Mouse (Mus musculus) brain, embryonic 14.5 days (tissue): ENCODE measurements around the gene Tlk2. TPM values are rescaled to one million over a fixed set of nuclear protein-coding genes. Genes with fewer than 3 reads are reported as not detected.

Experiments
- DNase-seq: peaks from one replicate; pipeline ENCODE4 v3.0.0-alpha.2; 2011; ENCODE audit warnings: low read depth
- CTCF ChIP-seq: fragments of 200-500 bp; IDR thresholded peaks from 2 replicates; pipeline ENCODE4 v1.5.1; 2012; ENCODE audit warnings: inconsistent platforms, mild to moderate bottlenecking, moderate library complexity, borderline replicate concordance; ENCODE audit not compliant: insufficient read depth, insufficient read length; ENCODE audit errors: extremely low read depth
- POLR2A ChIP-seq: fragments of 200-500 bp; IDR thresholded peaks from 2 replicates; pipeline ENCODE4 v1.6.1; 2012; ENCODE audit warnings: mild to moderate bottlenecking, inconsistent platforms, borderline replicate concordance; ENCODE audit not compliant: poor library complexity, insufficient read depth, insufficient read length, severe bottlenecking; ENCODE audit errors: extremely low read depth
- polyA plus RNA-seq: library from polyadenylated mRNA; depleted of rRNA; stranded (reverse); fragments of >200 nt; gene quantifications from 2 replicates; pipeline ENCODE4 v1.2.3, GENCODE M21; 2012

Gene Tlk2
- polyA plus RNA-seq, 1 experiment, result 53.9 TPM

- no peak for TF ChIP-seq POLR2A
- no peak for TF ChIP-seq CTCF
- no peak for DNase-seq
Measured at GRCm38 (mm10) chr11:105246369-105246768, 67.8 kb downstream of the Tlk2 start.

DNA sequence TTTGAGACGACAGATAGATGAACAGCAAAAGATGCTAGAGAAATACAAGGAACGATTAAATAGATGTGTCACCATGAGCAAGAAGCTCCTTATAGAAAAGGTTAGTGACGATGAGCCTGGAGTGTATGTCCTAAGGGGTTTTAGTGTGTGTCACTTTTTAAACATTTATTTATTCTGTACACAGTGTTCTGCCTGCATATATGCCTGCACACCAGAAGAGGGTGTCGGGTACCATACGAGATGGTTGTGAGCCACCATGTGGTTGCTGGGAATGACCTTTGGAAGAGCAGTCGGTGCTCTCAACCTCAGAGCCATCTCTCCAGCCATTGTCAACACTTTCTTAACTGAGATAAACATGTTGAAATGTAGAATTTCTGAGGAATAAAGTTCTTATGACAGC is 68.2 kb downstream of the Tlk2 start:
- DNase-seq, result no peak

DNA sequence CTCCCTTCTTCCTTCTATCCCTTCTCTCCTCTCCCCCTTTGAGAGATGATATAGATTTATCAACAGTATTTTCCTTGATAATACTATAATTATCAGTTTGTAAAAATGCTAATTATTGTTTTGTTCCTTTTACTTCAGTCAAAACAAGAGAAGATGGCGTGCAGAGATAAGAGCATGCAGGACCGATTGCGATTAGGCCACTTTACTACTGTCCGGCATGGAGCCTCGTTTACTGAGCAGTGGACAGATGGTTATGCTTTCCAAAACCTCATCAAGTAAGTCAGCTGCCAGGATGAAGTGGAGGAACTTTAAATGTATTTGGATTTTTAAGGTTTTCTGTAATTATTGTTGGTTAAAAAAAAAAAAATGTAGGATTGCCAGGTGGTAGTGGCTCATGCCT is 68.7 kb downstream of the Tlk2 start:
- no peak for DNase-seq
- TF ChIP-seq POLR2A (no peak), CTCF (no peak)

More for the DNA sequence above, 68.2 kb downstream of the Tlk2 start:
- no peak for TF ChIP-seq POLR2A
- TF ChIP-seq CTCF, result no peak

DNA sequence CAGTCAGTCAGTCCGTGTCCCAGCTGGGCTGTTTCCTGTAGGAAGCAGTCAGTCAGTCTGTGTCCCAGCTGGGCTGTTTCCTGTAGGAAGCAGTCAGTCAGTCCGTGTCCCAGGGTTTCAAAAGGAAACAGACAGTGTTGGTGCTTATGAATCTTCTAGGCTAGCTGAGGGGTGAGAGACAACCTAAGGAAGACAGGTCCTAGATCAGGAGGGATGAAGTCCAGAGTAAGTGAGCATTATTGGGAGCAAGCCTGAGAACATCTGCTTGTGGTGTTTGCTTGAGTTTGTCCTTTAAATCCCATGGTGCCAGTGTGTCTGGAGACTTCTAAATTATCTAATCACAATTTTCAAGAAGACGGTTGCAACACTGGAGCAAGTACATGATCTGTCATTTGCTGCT is 81.1 kb downstream of the Tlk2 start:
- TF ChIP-seq CTCF (no peak), POLR2A (no peak)
- DNase-seq, result no peak

GRCm38 (mm10) chr11:105261116-105261515 is 82.5 kb downstream of the Tlk2 start:
- peak; percentile 18 for DNase-seq

DNA sequence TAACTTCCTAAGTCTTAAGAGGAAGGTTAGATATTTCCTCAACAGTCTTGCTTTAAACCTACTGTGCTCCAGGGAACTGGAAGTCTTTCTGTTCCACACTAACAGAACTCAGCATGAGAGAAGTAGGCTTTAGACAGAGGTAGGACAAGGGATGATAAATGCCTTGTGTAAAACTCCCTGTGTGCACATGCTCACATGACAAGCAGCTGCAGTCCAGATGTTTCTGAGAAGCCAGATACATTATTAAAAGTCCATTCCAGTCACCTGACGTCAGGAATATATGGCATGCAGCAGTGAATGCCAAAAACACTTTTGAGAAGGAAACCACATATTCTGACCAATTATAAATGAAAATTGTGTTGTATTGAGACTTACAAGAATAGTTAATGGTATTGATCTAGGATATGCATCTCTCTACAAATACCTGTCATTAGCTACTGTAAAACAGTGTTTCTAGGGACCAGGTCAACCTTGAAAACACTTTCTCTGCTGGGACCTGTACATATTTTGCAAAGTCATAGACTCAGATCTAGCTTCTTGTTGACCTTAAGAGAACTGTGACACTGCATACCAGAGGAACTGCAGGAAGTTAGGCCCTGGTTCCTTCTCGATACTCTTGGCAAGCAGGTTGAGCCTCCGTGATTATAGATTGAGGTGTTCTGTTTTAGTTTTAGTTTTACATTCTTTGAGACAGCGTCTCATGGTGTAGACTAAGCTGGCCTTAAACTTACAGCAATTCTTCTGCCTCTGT is 83.2 kb downstream of the Tlk2 start:
- TF ChIP-seq POLR2A (no peak), CTCF (no peak)
- DNase-seq, result no peak

More at GRCm38 (mm10) chr11:105261116-105261515, 82.5 kb downstream of the Tlk2 start:
- TF ChIP-seq CTCF (no peak), POLR2A (no peak)

GRCm38 (mm10) chr11:105264506-105264905 is 85.9 kb downstream of the Tlk2 start:
- DNase-seq, result peak; percentile 64
- no peak for TF ChIP-seq POLR2A
- no peak for TF ChIP-seq CTCF

DNA sequence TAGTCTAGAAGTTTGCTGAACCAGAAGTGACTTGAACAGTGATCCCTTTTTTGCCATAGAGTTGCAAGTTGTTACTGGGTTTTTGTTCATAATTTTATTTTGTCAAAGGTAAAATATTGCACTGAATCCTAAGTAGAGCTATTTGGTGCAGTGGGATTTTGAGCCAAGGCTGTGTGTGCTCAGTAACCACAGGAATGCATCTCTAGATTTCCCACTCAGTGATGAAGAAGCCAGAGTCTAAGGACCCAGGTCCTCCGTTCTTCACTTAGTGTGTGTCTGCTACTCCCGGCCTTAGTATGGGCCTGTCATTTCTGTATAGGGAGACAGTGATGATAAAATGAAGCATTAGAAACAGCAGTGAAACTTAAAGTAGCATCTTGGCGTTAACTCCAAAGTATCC is 86.4 kb downstream of the Tlk2 start:
- DNase-seq, result no peak
- TF ChIP-seq POLR2A (no peak), CTCF (no peak)

DNA sequence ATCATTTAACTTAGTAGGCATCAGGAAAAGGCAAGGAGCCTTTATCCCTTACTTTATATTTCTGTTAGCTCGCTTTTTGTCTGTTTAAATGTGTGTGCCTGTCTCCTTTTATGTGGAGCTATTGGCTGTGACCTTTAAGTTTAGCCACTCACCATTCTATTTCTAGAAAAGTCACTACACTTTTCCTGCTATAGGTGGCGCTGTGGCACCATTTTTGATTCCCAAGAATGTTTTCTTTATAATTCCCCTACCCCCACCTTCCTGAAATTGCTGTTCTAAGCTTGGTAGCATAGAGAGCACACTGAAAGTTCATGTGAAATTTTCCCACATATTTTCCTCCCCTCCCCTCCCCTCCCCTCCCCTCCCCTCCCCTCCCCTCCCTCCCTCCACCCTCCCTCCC is 91.5 kb downstream of the Tlk2 start:
- DNase-seq, result peak; percentile 66
- TF ChIP-seq POLR2A, result no peak
- TF ChIP-seq CTCF, result peak; percentile 31; the same call in 1 of the 2 replicates

GRCm38 (mm10) chr11:105280456-105280855 is 101.8 kb downstream of the Tlk2 start:
- no peak for DNase-seq
- TF ChIP-seq CTCF, result no peak
- no peak for TF ChIP-seq POLR2A

DNA sequence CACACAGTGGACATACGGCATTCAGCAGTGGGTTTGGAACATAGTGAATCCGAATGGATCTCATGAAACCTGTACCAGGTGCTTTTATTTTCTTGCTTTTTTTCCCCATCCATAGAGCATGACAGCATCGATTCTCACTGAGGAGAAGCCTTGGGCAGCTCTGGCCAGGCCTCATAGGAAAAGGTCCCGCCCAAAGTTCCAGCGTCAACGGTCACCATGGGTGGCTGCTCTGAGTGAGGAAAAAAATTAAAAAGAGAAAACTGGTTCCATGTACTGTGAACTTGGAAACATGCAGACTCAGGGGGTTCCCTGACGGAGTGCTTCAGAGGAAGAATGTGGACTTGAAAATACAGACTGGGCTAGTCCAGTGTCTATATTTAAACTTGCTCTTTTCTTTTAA is 102.7 kb downstream of the Tlk2 start:
- no peak for TF ChIP-seq CTCF
- no peak for TF ChIP-seq POLR2A

More for the DNA sequence above, 102.7 kb downstream of the Tlk2 start:
- no peak for DNase-seq
